Mouse (Mus musculus): ENCODE measurements around the gene Scd2.
"Not testable (repeated sequence)": the region's sequence is repeated elsewhere in the genome, so short reads cannot be mapped to it uniquely, and the experiment has no call there.

Scd2 gene

DNA sequence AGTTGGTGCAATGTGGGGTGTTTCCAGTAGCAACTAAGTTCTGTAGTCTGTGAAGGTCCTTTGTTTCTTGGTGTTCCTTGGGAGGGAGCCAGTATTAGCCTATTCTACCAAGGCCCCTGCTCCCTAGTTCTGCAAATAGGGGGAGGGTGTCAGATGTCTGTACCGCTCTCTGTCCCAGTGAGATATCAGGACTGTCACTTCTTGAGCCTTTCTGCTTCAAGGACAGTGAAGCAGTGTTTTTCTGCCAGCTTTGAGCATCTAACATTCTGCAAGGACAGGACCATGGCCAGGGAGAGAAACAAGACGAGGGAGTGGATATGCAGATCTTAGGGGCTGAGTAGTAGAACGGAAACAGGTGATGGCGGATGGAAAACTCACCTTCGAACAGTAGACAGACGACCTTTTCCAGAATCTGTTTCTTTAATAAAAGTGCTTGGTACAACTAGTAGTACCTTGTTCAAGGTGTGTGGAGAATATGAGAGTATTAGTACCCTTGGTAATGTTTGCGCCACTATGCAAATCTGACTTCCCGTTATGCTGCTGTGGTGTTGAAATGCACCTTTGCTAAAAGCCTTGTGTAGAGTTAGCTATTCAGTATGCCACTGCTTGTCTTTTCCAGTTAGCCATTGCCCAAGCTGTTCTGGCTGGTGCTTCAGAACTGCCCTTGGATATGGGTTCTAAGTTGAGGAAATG, 3.7 kb downstream of the Scd2 start:
- no peak for DNase-seq (ENCODE audit: low spot score in 2 of 2)

GRCm38 (mm10) chr19:44297862-44298261, 4.4 kb downstream of the Scd2 start:
- no peak for DNase-seq (ENCODE audit: low spot score in 2 of 2)

DNA sequence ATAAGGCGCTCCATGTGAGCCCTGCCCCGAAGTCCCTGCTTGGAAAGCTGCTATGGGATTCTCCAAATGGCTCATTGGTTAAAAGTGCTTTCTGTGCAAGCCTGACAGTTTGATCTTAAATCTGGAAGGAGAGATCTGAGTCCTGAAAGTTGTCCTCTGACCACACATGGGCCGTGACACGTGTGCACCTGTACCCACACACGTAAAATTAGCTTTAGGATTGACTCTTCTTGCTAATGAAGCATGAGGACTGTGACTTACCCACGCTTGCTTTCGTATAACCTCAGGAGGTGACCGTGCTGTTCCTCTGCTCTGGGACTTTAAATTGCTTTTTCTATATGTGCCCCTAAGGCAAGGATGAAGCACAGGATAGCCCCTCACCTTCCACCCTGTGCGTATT, 5.6 kb downstream of the Scd2 start:
- DNase-seq (ENCODE audit: low spot score in 2 of 2), result no peak

- no peak for DNase-seq (ENCODE audit: low spot score in 2 of 2)
Measured at GRCm38 (mm10) chr19:44299902-44300301, 6.4 kb downstream of the Scd2 start.

GRCm38 (mm10) chr19:44300520-44300919, 7.0 kb downstream of the Scd2 start:
- DNase-seq (ENCODE audit: low spot score in 2 of 2), result no peak

- no peak for DNase-seq (ENCODE audit: low spot score in 2 of 2)
Measured at GRCm38 (mm10) chr19:44301176-44301575, 7.7 kb downstream of the Scd2 start.

DNA sequence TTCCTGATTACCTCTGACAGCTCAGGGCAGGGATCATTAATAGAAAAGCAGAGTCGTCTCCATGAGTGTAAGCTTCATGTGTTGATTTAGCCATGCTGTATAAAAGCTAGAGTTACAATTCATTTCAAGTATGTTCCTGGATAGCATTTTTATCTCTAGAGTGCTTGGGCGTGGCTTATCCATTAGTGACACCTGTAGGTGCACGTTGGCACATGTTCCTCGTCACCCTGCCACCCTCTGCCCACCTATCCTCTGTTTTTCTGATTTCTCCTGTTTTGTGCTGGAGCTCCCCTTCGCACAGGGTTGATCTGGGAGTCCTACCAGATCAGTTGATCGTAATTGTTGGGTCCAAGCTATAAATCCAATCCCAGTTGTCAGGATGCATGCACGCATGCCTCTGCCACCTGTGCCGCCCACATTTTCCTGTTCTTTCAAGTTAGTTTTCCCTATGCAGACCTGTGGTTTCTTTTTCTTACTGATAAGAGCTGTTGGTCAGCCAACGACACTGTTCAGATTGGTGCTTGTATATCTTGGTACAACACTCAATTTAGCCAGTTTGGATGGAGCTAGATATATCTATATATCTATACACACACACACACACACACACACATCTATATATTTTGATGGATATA, 8.3 kb downstream of the Scd2 start:
- no peak for DNase-seq (ENCODE audit: low spot score in 2 of 2)

- no peak for DNase-seq (ENCODE audit: low spot score in 2 of 2)
Measured at GRCm38 (mm10) chr19:44302901-44303300, 9.4 kb downstream of the Scd2 start.

DNA sequence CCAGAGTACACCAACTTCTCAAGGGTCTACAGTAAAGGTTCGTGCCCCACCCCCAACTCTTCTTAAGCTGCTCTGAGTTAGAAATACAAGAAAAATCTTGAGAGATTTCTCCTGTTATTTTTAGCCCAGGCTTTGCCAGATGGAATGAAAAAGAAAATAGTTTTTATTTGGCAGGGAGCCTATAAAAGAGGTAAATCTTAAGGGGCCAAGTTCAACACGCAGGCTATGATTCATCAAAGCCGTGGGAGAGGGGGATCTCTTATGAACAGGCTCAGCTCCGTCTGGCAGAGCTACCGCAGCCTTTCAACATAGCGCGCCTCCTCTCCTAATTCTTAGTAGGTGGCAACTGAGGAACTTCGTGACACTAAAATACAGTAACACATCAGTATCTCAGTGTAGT, 10.0 kb downstream of the Scd2 start:
- no peak for DNase-seq (ENCODE audit: low spot score in 2 of 2)

DNA sequence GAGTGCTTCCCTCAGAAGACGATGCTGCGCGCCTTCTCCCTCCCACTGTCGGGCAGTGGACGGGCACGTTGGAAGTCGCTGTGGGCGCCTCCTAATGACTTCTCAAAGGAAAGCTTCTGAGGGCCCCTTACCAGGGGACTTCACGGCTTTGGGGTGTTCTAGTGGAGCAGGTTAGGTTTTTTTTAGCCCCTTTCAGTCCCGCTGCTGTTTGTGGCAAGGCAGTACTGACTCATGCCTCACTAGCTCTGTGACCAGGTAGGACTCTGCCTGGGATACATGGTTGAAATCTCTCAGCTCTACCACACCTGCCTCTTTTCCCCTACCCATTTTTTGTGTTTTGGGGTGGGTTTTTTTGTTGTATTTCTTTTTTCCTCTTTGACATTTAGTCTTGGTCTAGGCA, 10.9 kb downstream of the Scd2 start:
- DNase-seq (ENCODE audit: low spot score in 2 of 2), result no peak

GRCm38 (mm10) chr19:44304851-44305510, 11.5 kb downstream of the Scd2 start:
- no peak for DNase-seq (ENCODE audit: low spot score in 2 of 2)

DNA sequence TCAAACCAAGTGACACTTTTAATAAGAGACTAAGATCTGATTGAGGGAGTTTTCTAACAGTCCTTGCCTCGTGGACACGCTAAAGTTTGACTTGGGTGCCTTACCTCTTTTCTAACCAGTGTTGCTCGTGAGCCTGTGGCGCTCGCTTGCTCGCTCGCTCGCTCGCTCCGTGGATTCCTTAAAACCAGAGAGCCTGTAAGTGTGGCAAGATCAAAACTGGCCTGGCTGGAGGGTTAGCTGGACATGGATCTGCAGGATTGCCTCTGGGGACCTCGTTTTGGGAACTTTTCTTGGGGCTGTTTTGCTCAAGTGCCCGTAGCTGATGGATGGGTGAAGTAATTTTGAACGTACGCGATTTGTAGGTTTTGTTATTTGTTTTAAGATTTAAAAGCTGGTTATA, 12.2 kb downstream of the Scd2 start:
- no peak for DNase-seq (ENCODE audit: low spot score in 2 of 2)

GRCm38 (mm10) chr19:44306171-44306570, 12.7 kb downstream of the Scd2 start:
- no peak for DNase-seq (ENCODE audit: low spot score in 2 of 2)

- no peak for DNase-seq (ENCODE audit: low spot score in 2 of 2)
Measured at GRCm38 (mm10) chr19:44307101-44307914, 13.8 kb downstream of the Scd2 start.

DNA sequence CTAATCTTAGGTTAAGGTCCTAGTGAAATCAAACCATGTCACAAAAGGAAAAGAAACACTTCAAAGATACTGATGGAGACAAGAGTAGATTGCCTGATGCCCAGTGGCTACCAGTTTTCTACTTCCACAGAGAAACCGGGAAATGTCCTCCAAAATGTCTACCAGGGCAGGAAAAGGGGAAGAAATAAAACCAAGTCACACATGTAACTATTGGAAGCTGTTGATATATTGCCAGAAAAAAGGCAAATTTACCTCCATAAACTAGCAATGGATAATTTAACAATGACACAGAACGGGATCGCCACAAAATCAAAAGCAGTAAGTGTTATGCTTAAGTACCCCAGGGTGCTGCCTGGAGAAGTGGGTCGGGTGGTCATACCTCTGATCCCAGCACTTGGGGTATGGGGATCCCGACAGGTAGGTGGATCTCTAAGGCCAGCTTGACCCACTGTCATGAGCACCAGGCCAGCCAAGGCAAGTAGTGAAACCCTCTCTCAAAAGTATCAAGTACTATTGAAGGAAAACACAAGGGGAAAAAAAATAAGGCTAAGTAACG, 14.5 kb downstream of the Scd2 start:
- no peak for DNase-seq (ENCODE audit: low spot score in 2 of 2)

GRCm38 (mm10) chr19:44308611-44309246, 15.3 kb downstream of the Scd2 start:
- no peak for DNase-seq (ENCODE audit: low spot score in 2 of 2)

- DNase-seq (ENCODE audit: low spot score in 2 of 2), result no peak
Measured at GRCm38 (mm10) chr19:44309351-44310154, 16.1 kb downstream of the Scd2 start.

- not testable (repeated sequence) for DNase-seq (ENCODE audit: low spot score in 2 of 2)
Measured at GRCm38 (mm10) chr19:44310155-44310575, 16.7 kb downstream of the Scd2 start.

- DNase-seq (ENCODE audit: low spot score in 2 of 2), result no peak
Measured at GRCm38 (mm10) chr19:44310814-44311213, 17.3 kb downstream of the Scd2 start.

- DNase-seq (ENCODE audit: low spot score in 2 of 2), result no peak
Measured at GRCm38 (mm10) chr19:44311306-44312006, 18.0 kb downstream of the Scd2 start.

Data from urinary bladder, postnatal 36 days (tissue).